Mouse (Mus musculus) hindbrain, embryonic 12.5 days (tissue): ENCODE measurements around the gene Por. TPM values are rescaled to one million over a fixed set of nuclear protein-coding genes. Genes with fewer than 3 reads are reported as not detected.

Source experiments
- ATAC-seq: fragments of 200-750 bp; cut with Nextera tagmentation; 2 replicates; pipeline ENCODE4 v1.8.0; 2017; ENCODE audit warnings: moderate TSS enrichment; ENCODE audit not compliant: low FRiP score
- H3K27ac ChIP-seq: fragments of 300-500 bp; sonication (generic); 2 replicates; pipeline ENCODE4 v1.5.1; 2016; ENCODE audit warnings: mild to moderate bottlenecking
- H3K27me3 ChIP-seq: fragments of 300-500 bp; sonication (generic); 2 replicates; pipeline ENCODE4 v1.6.1; 2016; ENCODE audit warnings: mild to moderate bottlenecking
- H3K36me3 ChIP-seq: fragments of 300-500 bp; sonication (generic); 2 replicates; pipeline ENCODE4 v1.6.1; 2016; ENCODE audit warnings: mild to moderate bottlenecking
- H3K4me1 ChIP-seq: fragments of 300-500 bp; sonication (generic); 2 replicates; pipeline ENCODE4 v1.6.1; 2016
- H3K4me2 ChIP-seq: fragments of 300-500 bp; sonication (generic); replicated peaks from 2 replicates; pipeline ENCODE4 v1.6.1; 2016; ENCODE audit warnings: mild to moderate bottlenecking
- H3K4me3 ChIP-seq: fragments of 300-500 bp; sonication (generic); 2 replicates; pipeline ENCODE4 v1.5.1; 2016; ENCODE audit warnings: mild to moderate bottlenecking
- H3K9ac ChIP-seq: fragments of 300-500 bp; sonication (generic); 2 replicates; pipeline ENCODE4 v1.6.1; 2016; ENCODE audit warnings: mild to moderate bottlenecking, moderate library complexity
- H3K9me3 ChIP-seq: fragments of 300-500 bp; sonication (generic); replicated peaks from 2 replicates; pipeline ENCODE4 v1.6.1; 2016; ENCODE audit warnings: mild to moderate bottlenecking
- WGBS: fragments of 180-500 bp; shearing (Covaris S2); methylation state at CpG from one replicate; pipeline ENCODE4 v1.1.7; 2016; 5-methylcytosine and 5-hydroxymethylcytosine counted together
- polyA plus RNA-seq: library from polyadenylated mRNA; unstranded; fragments of >200 nt; fragmentation: Nextera tagmentation; extraction: Ambion mirVana; gene quantifications from 2 replicates; pipeline ENCODE4 v1.2.1, GENCODE M21; 2016

Gene Por
- polyA plus RNA-seq, 1 experiment from 2014 or later, result 119 TPM

DNA sequence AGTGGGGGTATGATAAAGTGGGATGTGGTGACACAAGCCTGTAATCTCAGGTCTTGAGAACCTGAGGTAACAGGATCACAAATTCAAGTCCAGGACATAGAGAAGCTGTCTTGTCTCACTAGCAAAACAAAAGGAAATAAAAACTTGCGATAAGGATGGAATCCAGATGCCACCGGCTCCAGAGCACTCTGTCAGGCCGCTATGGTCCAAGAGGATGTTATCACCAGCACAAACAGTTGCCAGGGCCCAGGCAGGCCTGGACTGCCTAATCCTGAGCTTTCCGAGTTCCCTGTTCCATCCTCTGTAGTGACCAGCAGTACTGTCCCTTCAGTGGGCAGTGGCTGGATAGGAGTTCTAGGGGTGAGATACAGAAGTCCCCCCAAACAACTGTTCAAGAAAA, 9.9 kb upstream of the Por start:
- Histone ChIP-seq H3K4me1 (no peaks in the 10 kb centered on the region), H3K9me3 (no peaks in the 10 kb centered on the region), H3K27me3 (no peaks in the 10 kb centered on the region), H3K27ac (no peak overlapping the region), H3K36me3 (no peaks in the 10 kb centered on the region), H3K4me2 (no peak overlapping the region), H3K9ac (no peak overlapping the region), H3K4me3 (no peak overlapping the region)
- 79% methylated on average over 4 of the region's 4 CpGs for WGBS
- ATAC-seq, result no peak

DNA sequence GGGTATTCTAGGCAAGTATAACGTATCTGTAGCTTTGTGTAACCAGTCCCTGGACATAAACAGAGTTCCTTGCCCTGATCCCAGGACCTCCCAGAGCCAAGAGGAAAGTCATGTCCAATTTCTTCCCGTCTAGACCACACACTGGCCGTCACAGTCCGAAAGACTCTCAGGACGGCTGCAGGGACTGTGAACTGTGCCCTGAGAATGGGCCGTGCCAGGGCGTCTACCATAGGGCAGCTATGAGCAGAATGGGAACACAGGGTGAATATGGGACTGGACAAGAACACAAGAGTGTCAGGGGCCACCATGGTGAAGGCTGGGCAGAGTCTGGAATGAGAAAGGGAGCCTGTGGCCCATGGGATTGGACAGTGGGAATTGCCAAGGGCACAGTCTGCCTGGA, 9.3 kb upstream of the Por start:
- no peak overlapping the region for H3K27ac ChIP-seq
- no peak overlapping the region for H3K9ac ChIP-seq
- no peak for ATAC-seq
- H3K27me3 ChIP-seq, result no peaks in the 10 kb centered on the region
- H3K9me3 ChIP-seq, result no peaks in the 10 kb centered on the region
- no peak overlapping the region for H3K4me3 ChIP-seq
- no peaks in the 10 kb centered on the region for H3K36me3 ChIP-seq
- H3K4me1 ChIP-seq, result no peaks in the 10 kb centered on the region
- H3K4me2 ChIP-seq, result no peak overlapping the region
- WGBS, result 85% methylated on average over 7 of the region's 7 CpGs

DNA sequence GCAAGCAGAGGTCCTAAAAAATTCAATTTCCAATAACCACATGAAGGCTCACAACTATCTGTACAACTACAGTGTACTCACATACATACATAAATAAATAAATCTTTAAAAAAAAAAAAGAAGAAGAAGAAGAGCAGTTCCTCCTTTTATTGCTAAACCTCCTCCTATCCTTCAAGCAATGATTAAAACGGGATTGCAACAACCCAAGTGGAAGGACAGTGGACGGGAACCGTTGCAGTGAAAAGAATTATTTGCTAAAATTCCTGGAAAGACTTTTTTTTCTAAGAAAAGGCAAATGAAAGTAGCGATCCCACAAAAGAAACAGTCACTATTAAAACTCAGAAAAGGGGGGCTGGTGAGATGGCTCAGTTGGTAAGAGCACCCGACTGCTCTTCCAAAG, 2.9 kb upstream of the Por start:
- Histone ChIP-seq H3K36me3 (no peaks in the 10 kb centered on the region), H3K4me3 (no peak overlapping the region), H3K4me2 (no peak overlapping the region), H3K9ac (no peak overlapping the region), H3K9me3 (no peaks in the 10 kb centered on the region), H3K27ac (no peak overlapping the region), H3K4me1 (no peaks in the 10 kb centered on the region), H3K27me3 (no peaks in the 10 kb centered on the region)
- ATAC-seq, result no peak
- WGBS, result 93% methylated on average over 5 of the region's 5 CpGs

- no peak overlapping the region for H3K4me3 ChIP-seq
- H3K9me3 ChIP-seq, result no peaks in the 10 kb centered on the region
- peaks cover 7% of the 10 kb centered on the region; the same call in 1 of the 2 replicates for H3K4me1 ChIP-seq
- H3K36me3 ChIP-seq, result no peaks in the 10 kb centered on the region
- no peak overlapping the region for H3K9ac ChIP-seq
- H3K27me3 ChIP-seq, result no peaks in the 10 kb centered on the region
- H3K4me2 ChIP-seq, result no peak overlapping the region
- 84% methylated on average over 7 of the region's 7 CpGs for WGBS
- no peak overlapping the region for H3K27ac ChIP-seq
- ATAC-seq, result no peak
These were observed 1.8 kb upstream of the Por start for GRCm38 (mm10) chr5:135668071-135668470.

- 67% methylated on average over 2 of the region's 2 CpGs for WGBS
- ATAC-seq, result no peak
- H3K4me3 ChIP-seq, result no peak overlapping the region
These were observed 1.0 kb downstream of the Por start for GRCm38 (mm10) chr5:135670881-135671280.

GRCm38 (mm10) chr5:135672509-135672908, 2.7 kb downstream of the Por start:
- WGBS, result 73% methylated on average over 4 of the region's 4 CpGs
- Histone ChIP-seq H3K4me3 (no peak overlapping the region), H3K4me1 (peaks cover 37% of the 10 kb centered on the region), H3K4me2 (no peak overlapping the region), H3K27me3 (no peaks in the 10 kb centered on the region), H3K9me3 (no peaks in the 10 kb centered on the region), H3K36me3 (no peaks in the 10 kb centered on the region), H3K27ac (peak overlapping the region; percentile 40; the same call in 1 of the 2 replicates), H3K9ac (no peak overlapping the region)
- ATAC-seq, result no peak

More at GRCm38 (mm10) chr5:135670881-135671280, 1.0 kb downstream of the Por start:
- H3K9me3 ChIP-seq, result no peaks in the 10 kb centered on the region
- H3K27ac ChIP-seq, result no peak overlapping the region
- no peak overlapping the region for H3K9ac ChIP-seq
- peaks cover 34% of the 10 kb centered on the region for H3K4me1 ChIP-seq
- no peaks in the 10 kb centered on the region for H3K36me3 ChIP-seq
- H3K4me2 ChIP-seq, result no peak overlapping the region
- H3K27me3 ChIP-seq, result no peaks in the 10 kb centered on the region

DNA sequence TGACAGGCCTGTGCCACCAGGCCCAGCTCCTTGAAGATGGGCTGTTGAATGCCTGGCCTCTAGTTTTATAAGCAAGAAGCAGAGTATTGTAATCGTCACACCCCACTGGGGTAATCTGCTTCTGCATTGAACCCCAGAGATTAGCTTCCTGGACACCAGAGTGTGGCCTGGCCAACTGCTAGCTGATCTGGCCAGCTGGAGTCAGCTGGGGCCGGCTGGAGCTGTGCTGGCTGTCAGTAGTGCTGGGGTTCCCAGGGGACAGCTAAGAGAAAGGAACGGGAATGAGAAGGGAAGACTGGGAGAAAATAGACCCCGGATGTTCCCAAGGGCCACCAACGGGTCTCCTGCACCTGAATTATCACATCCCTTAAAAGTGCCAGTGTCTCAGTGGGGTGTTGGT, 3.1 kb downstream of the Por start:
- ATAC-seq, result no peak
- Histone ChIP-seq H3K4me2 (no peak overlapping the region), H3K4me3 (no peak overlapping the region), H3K27ac (peak overlapping the region; percentile 40; the same call in 1 of the 2 replicates), H3K36me3 (no peaks in the 10 kb centered on the region), H3K9me3 (no peaks in the 10 kb centered on the region), H3K9ac (no peak overlapping the region), H3K4me1 (peaks cover 37% of the 10 kb centered on the region), H3K27me3 (no peaks in the 10 kb centered on the region)
- WGBS, result 45% methylated on average over 5 of the region's 5 CpGs

GRCm38 (mm10) chr5:135674349-135674775, 4.5 kb downstream of the Por start:
- Histone ChIP-seq H3K9me3 (no peaks in the 10 kb centered on the region), H3K4me2 (peak overlapping the region; percentile 38), H3K9ac (no peak overlapping the region), H3K4me1 (peaks cover 37% of the 10 kb centered on the region), H3K4me3 (no peak overlapping the region), H3K27me3 (no peaks in the 10 kb centered on the region), H3K27ac (peak overlapping the region; percentile 84), H3K36me3 (no peaks in the 10 kb centered on the region)
- 5% methylated on average over 3 of the region's 3 CpGs for WGBS
- ATAC-seq, result peak; percentile 74

DNA sequence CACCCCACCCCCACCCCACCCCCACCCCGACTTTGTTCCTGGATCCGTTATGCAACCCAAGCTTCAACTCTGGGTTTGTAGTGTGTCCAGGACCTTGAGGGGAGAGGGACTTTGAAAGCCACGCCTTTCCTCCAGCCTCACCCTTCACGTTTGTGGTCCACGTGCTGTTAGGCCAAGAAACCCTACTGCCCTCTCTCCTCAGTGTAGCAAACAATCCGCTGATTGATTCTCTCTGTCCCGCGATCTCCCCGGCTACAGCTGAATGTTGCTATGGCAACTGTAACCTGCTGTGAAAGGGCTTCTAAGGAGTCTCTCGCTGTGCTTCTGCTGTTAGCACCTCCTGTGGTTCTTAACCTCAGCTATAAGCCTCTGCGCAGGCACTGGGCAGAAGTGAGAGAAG, 5.0 kb downstream of the Por start:
- Histone ChIP-seq H3K4me1 (peaks cover 37% of the 10 kb centered on the region), H3K27me3 (no peaks in the 10 kb centered on the region), H3K27ac (peak overlapping the region; percentile 84), H3K4me3 (0 out of 2 replicates have a peak overlapping the region, but pooled peaks have one; percentile 10), H3K9me3 (no peaks in the 10 kb centered on the region), H3K9ac (0 out of 2 replicates have a peak overlapping the region, but pooled peaks have one; percentile 24), H3K4me2 (peak overlapping the region; percentile 38), H3K36me3 (no peaks in the 10 kb centered on the region)
- ATAC-seq, result peak; percentile 87
- WGBS, result 0% methylated on average over 11 of the region's 11 CpGs

DNA sequence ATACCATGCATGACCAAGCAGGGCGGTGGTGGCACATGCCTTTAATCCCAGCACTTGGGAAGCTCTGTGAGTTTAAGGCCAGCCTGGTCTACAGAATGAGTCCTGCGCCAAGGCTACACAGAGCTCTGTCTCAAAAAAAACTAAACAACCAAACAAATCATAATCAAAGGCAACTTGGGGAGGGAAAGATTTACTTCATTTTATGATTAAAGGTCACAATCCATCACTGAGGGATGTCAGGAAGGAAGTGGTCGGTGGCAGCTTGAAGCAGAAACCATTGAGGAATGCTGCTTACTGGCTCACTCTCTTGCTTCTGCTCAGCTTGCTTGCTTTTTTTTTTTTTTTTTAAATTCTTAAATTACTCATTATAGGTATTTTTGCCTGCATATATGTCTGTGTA, 6.9 kb downstream of the Por start:
- WGBS, result 82% methylated on average over 3 of the region's 3 CpGs

GRCm38 (mm10) chr5:135677251-135677650, 7.4 kb downstream of the Por start:
- no peaks in the 10 kb centered on the region for H3K36me3 ChIP-seq
- H3K4me2 ChIP-seq, result no peak overlapping the region
- whole genome bisulfite sequencing, result 83% methylated on average over 2 of the region's 2 CpGs
- H3K27me3 ChIP-seq, result no peaks in the 10 kb centered on the region
- no peak overlapping the region for H3K27ac ChIP-seq
- H3K9ac ChIP-seq, result no peak overlapping the region
- no peak overlapping the region for H3K4me3 ChIP-seq
- ATAC-seq, result no peak
- no peaks in the 10 kb centered on the region for H3K9me3 ChIP-seq
- H3K4me1 ChIP-seq, result peaks cover 37% of the 10 kb centered on the region

More for the DNA sequence above, 6.9 kb downstream of the Por start:
- Histone ChIP-seq H3K4me2 (no peak overlapping the region), H3K36me3 (no peaks in the 10 kb centered on the region), H3K4me3 (no peak overlapping the region), H3K4me1 (peaks cover 37% of the 10 kb centered on the region), H3K9ac (no peak overlapping the region), H3K27me3 (no peaks in the 10 kb centered on the region), H3K27ac (no peak overlapping the region), H3K9me3 (no peaks in the 10 kb centered on the region)
- no peak for ATAC-seq

DNA sequence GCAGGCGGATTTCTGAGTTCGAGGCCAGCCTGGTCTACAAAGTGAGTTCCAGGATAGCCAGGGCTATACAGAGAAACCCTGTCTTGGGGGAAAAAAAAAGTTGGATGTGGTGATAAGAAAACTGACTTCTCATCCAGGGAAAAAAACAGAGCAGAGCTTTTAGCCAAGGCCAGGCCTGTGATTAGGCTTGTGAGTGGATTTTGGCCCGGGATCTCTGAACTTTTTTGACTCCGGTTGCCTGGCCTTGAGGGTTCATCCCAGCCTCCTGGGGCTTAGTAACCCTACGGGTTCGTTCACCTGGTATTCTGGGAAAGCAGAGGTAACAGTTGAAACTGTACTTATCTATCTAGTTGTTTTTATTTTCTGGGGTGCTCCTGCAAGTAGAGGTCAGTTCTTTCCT, 8.6 kb downstream of the Por start:
- no peak for ATAC-seq
- no peak overlapping the region for H3K4me3 ChIP-seq
- H3K36me3 ChIP-seq, result no peaks in the 10 kb centered on the region
- no peaks in the 10 kb centered on the region for H3K27me3 ChIP-seq
- peaks cover 27% of the 10 kb centered on the region for H3K4me1 ChIP-seq
- H3K9me3 ChIP-seq, result no peaks in the 10 kb centered on the region
- H3K9ac ChIP-seq, result no peak overlapping the region
- H3K27ac ChIP-seq, result no peak overlapping the region
- 97% methylated on average over 6 of the region's 6 CpGs for WGBS
- H3K4me2 ChIP-seq, result no peak overlapping the region

- Histone ChIP-seq H3K4me2 (no peak overlapping the region), H3K27me3 (no peaks in the 10 kb centered on the region), H3K9ac (no peak overlapping the region), H3K36me3 (no peaks in the 10 kb centered on the region), H3K27ac (no peak overlapping the region), H3K4me3 (no peak overlapping the region), H3K9me3 (no peaks in the 10 kb centered on the region), H3K4me1 (peaks cover 1% of the 10 kb centered on the region)
- WGBS, result 83% methylated on average over 6 of the region's 6 CpGs
- ATAC-seq, result no peak
These were observed 11.2 kb downstream of the Por start for GRCm38 (mm10) chr5:135680967-135681545.
